Mouse (Mus musculus): ENCODE measurements around the gene Nrp2. TPM values are rescaled to one million over a fixed set of nuclear protein-coding genes. Genes with fewer than 3 reads are reported as not detected.

The Nrp2 gene
- polyA plus RNA-seq, 1 experiment from 2014 or later = 25.5 TPM

DNA sequence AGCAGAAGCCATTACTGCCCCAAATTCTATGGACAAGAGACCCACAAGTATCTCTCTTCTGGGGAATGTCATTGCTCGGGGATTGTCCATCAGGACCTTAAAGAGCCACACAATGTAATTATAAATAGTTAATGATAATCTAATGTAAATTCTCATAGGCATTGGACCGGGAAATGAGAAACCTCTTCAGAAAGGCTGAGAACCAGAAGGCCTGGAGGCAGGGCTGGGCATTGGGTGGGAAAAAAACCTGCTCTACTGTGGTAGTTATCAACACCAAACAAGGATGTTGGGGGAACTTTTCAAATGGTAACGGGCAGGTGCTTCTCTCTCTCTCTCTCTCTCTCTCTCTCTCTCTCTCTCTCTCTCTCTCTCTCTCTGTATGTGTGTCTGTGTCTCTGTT, 98.8 kb downstream of the Nrp2 start:
- Histone ChIP-seq H3K4me1 (no peaks in the 10 kb centered on the region), H3K9ac (no peak overlapping the region), H3K27me3 (replicated peaks) (no peaks in the 10 kb centered on the region), H3K27ac (no peak overlapping the region), H3K9me3 (no peaks in the 10 kb centered on the region), H3K36me3 (replicated peaks) (no peaks in the 10 kb centered on the region), H3K4me2 (no peak overlapping the region), H3K4me3 (no peak overlapping the region)
- 62% methylated on average over 3 of the region's 3 CpGs for WGBS
- no peak for ATAC-seq (replicated peaks)

DNA sequence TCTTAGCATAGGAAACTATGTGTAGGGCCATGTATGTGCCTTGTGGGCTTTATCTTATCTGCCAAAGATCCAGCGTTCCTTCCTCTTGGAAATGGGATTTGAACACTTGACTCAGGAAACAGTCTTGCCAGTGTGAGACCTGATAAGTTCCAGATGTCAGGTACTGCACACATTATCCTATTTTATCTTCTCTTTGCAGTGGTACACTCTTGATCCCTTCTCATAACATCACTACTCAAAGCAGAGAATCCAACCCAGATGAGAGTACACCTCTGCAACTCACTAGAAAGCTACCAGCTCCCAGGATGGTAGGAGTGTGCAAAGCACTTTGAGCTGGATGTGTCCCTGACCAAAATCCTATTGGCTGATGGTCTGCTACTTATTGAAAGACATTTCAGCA, 100.5 kb downstream of the Nrp2 start:
- no peak overlapping the region for H3K4me3 ChIP-seq
- no peak overlapping the region for H3K4me2 ChIP-seq
- no peaks in the 10 kb centered on the region for H3K36me3 ChIP-seq (replicated peaks)
- no peak for ATAC-seq (replicated peaks)
- H3K4me1 ChIP-seq = no peaks in the 10 kb centered on the region
- H3K9me3 ChIP-seq = no peaks in the 10 kb centered on the region
- 88% methylated on average over 1 of the region's 1 CpGs for WGBS
- no peak overlapping the region for H3K27ac ChIP-seq
- H3K9ac ChIP-seq = no peak overlapping the region
- H3K27me3 ChIP-seq (replicated peaks) = no peaks in the 10 kb centered on the region

GRCm38 (mm10) chr1:62806014-62806413, 102.9 kb downstream of the Nrp2 start:
- WGBS = 21% methylated on average over 1 of the region's 1 CpGs
- no peak overlapping the region for H3K4me3 ChIP-seq
- H3K9ac ChIP-seq = no peak overlapping the region
- no peaks in the 10 kb centered on the region for H3K4me1 ChIP-seq
- ATAC-seq (replicated peaks) = no peak
- H3K36me3 ChIP-seq (replicated peaks) = no peaks in the 10 kb centered on the region
- H3K9me3 ChIP-seq = no peaks in the 10 kb centered on the region
- no peak overlapping the region for H3K27ac ChIP-seq
- no peaks in the 10 kb centered on the region for H3K27me3 ChIP-seq (replicated peaks)
- no peak overlapping the region for H3K4me2 ChIP-seq

DNA sequence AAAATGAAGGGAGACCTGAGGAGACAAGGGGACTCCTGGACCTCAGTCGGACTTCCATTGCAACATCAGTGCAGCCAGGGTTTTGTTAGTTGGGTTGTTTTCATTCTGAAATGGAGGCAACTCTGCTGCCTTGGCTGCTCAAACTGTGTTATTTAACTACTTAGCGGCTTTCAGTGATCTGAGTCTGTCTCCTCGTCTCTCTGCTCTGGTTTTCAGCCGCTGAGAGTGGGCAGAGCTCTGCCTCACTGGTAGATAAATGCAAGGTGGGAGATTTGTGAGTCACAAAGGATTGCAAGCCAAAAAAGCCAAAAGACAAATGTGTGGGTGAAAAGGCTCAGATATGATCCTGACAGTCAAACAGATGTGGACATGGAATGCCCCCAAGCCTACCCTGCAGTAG, 105.3 kb downstream of the Nrp2 start:
- H3K27me3 ChIP-seq (replicated peaks) = no peaks in the 10 kb centered on the region
- no peak overlapping the region for H3K4me2 ChIP-seq
- no peak overlapping the region for H3K9ac ChIP-seq
- no peak overlapping the region for H3K27ac ChIP-seq
- H3K4me3 ChIP-seq = no peak overlapping the region
- WGBS = 88% methylated on average over 4 of the region's 4 CpGs
- no peaks in the 10 kb centered on the region for H3K9me3 ChIP-seq
- no peak for ATAC-seq (replicated peaks)
- no peaks in the 10 kb centered on the region for H3K4me1 ChIP-seq
- H3K36me3 ChIP-seq (replicated peaks) = no peaks in the 10 kb centered on the region

- WGBS = 87% methylated on average over 8 of the region's 8 CpGs
- no peaks in the 10 kb centered on the region for H3K36me3 ChIP-seq (replicated peaks)
These were observed 106.6 kb downstream of the Nrp2 start for GRCm38 (mm10) chr1:62809601-62810228.

DNA sequence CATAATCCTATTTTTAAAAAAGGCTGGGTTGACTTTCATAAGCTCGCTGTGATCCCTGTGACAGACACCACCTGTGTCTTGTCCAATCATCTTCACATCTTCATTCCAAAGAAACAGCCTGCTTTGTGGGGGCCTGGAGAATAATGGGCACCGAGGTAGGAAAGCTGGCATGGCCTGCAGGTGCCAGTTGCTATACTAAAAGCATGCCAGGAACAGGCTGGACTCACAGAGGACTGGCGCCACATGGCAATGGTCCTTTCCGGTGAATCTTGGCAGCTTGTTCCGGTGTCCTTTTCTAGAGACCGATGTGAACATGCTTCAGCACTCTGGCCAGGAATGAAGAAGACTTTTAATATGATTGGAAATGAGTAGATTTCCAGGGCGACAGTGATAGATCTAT, 108.1 kb downstream of the Nrp2 start:
- no peak for ATAC-seq (replicated peaks)
- Histone ChIP-seq H3K9ac (no peak overlapping the region), H3K9me3 (no peaks in the 10 kb centered on the region), H3K27ac (no peak overlapping the region), H3K4me2 (no peak overlapping the region), H3K36me3 (replicated peaks) (no peaks in the 10 kb centered on the region), H3K27me3 (replicated peaks) (no peaks in the 10 kb centered on the region), H3K4me1 (no peaks in the 10 kb centered on the region), H3K4me3 (no peak overlapping the region)
- WGBS = 93% methylated on average over 7 of the region's 7 CpGs

More at GRCm38 (mm10) chr1:62809601-62810228, 106.6 kb downstream of the Nrp2 start:
- Histone ChIP-seq H3K9ac (no peak overlapping the region), H3K4me3 (no peak overlapping the region), H3K4me2 (no peak overlapping the region), H3K4me1 (no peaks in the 10 kb centered on the region), H3K27me3 (replicated peaks) (no peaks in the 10 kb centered on the region), H3K9me3 (no peaks in the 10 kb centered on the region), H3K27ac (no peak overlapping the region)
- ATAC-seq (replicated peaks) = no peak

DNA sequence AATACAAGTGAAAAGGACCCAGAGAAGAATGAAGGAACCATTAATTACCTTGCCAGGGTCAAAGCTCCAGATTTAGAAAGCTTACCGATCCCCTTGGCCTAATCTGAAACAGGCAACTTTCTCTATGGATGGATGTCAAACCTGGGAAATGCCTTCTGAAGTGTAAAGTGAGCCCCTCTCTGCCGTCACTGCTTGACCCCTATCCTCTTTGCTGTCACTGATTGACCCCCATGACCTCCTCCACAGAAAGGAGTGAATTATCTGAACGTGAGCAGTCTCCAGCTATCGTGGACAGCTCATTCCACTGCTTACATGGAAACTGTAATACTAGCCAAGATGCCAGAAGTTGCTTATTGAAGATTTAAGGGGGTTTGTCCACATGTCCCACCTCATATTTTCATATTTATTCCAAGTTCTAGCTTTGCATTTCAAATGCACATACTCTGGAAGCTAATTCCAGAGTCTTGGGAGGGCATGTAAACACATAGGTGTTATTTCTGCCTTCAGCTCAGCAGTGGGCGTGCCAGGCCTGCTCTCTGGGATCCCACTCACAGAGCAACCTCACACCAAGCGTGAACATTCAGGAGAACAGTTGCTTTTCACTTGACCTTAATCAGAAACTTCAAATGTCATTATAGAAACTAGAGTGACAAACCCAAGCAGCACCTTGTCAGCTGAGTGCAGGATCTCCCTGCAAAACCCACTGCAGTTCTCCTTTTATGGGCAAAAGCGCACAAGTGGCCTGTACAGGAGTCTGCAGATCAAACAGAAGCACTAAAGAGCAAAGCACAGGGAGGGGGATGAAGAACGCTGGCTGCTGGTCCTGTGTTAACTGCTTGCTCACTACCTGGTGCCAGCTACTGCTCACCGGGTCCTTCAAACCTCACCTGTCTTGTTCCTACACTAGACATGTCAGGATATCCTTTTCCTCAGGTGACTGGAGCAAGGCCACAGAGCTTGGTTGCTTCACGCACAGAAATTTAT, 109.9 kb downstream of the Nrp2 start:
- Histone ChIP-seq H3K4me2 (no peak overlapping the region), H3K27me3 (replicated peaks) (no peaks in the 10 kb centered on the region), H3K36me3 (replicated peaks) (no peaks in the 10 kb centered on the region), H3K27ac (no peak overlapping the region), H3K4me3 (no peak overlapping the region), H3K4me1 (no peaks in the 10 kb centered on the region), H3K9me3 (no peaks in the 10 kb centered on the region), H3K9ac (no peak overlapping the region)
- ATAC-seq (replicated peaks) = no peak
- WGBS = 65% methylated on average over 10 of the region's 10 CpGs

DNA sequence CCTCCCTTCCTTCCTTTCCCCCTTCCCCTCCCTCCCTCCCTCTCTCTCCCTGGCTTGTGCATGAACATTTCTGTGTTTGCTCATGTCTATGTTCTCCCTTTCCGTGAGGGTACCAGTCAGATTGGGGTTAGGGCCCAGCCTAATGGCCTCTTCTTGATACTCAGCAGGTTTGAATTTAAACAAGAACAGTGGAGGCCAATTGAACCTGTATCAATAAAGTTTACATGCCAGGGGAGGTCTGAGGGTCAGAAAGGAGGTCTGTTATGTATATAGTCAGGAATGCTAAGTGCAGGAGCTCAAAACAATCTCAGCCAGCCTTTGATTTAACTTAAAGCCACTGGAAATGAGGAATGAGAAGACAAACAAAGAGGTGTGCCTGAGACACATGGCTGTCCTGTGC, 110.9 kb downstream of the Nrp2 start:
- Histone ChIP-seq H3K9ac (no peak overlapping the region), H3K27me3 (replicated peaks) (no peaks in the 10 kb centered on the region), H3K9me3 (no peaks in the 10 kb centered on the region), H3K4me2 (no peak overlapping the region), H3K27ac (no peak overlapping the region), H3K4me1 (no peaks in the 10 kb centered on the region), H3K4me3 (no peak overlapping the region), H3K36me3 (replicated peaks) (no peaks in the 10 kb centered on the region)
- ATAC-seq (replicated peaks) = no peak
- 61% methylated on average over 1 of the region's 1 CpGs for WGBS

DNA sequence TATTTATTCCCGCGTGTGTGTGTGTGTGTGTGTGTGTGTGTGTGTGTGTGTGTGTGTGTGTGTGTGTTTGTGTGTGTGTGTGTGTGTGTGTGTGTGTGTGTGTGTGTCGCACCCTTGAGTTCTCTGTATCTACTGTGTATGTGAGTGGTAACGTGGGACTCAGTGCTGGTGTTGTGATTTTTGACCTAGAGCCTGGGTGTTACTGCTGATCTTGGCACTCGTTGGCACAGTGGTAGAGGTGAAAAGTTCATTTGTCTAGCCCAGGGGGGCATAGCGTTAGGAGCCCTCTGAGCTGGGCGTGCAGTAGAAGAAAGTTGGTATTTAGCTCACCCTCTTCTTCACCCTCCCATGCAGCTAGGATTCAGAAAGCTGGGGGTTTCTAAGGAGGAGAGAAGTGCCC, 114.5 kb downstream of the Nrp2 start:
- Histone ChIP-seq H3K4me3 (no peak overlapping the region), H3K27ac (no peak overlapping the region), H3K27me3 (replicated peaks) (no peaks in the 10 kb centered on the region), H3K36me3 (replicated peaks) (no peaks in the 10 kb centered on the region), H3K9ac (no peak overlapping the region), H3K9me3 (no peaks in the 10 kb centered on the region), H3K4me1 (no peaks in the 10 kb centered on the region), H3K4me2 (no peak overlapping the region)
- 82% methylated on average over 6 of the region's 7 CpGs for WGBS
- no peak for ATAC-seq (replicated peaks)

- no peaks in the 10 kb centered on the region for H3K27me3 ChIP-seq (replicated peaks)
- H3K9ac ChIP-seq = no peak overlapping the region
- no peak overlapping the region for H3K4me2 ChIP-seq
- no peaks in the 10 kb centered on the region for H3K9me3 ChIP-seq
- H3K36me3 ChIP-seq (replicated peaks) = no peaks in the 10 kb centered on the region
- H3K27ac ChIP-seq = no peak overlapping the region
- ATAC-seq (replicated peaks) = no peak
- no peak overlapping the region for H3K4me3 ChIP-seq
- WGBS = 80% methylated on average over 3 of the region's 3 CpGs
- H3K4me1 ChIP-seq = no peaks in the 10 kb centered on the region
These were observed 117.1 kb downstream of the Nrp2 start for GRCm38 (mm10) chr1:62820170-62820569.

- Histone ChIP-seq H3K9ac (no peak overlapping the region), H3K4me1 (no peaks in the 10 kb centered on the region), H3K27ac (no peak overlapping the region), H3K27me3 (replicated peaks) (no peaks in the 10 kb centered on the region), H3K9me3 (no peaks in the 10 kb centered on the region), H3K4me3 (no peak overlapping the region), H3K4me2 (no peak overlapping the region), H3K36me3 (replicated peaks) (no peaks in the 10 kb centered on the region)
- WGBS = 51% methylated on average over 10 of the region's 10 CpGs
- no peak for ATAC-seq (replicated peaks)
These were observed 118.7 kb downstream of the Nrp2 start for GRCm38 (mm10) chr1:62821509-62822398.

GRCm38 (mm10) chr1:62823549-62824195, 120.6 kb downstream of the Nrp2 start:
- no peaks in the 10 kb centered on the region for H3K27me3 ChIP-seq (replicated peaks)
- WGBS = 77% methylated on average over 6 of the region's 6 CpGs
- H3K9ac ChIP-seq = no peak overlapping the region
- no peaks in the 10 kb centered on the region for H3K9me3 ChIP-seq
- no peak overlapping the region for H3K4me2 ChIP-seq
- no peaks in the 10 kb centered on the region for H3K4me1 ChIP-seq
- ATAC-seq (replicated peaks) = no peak
- no peak overlapping the region for H3K27ac ChIP-seq
- H3K4me3 ChIP-seq = no peak overlapping the region
- H3K36me3 ChIP-seq (replicated peaks) = no peaks in the 10 kb centered on the region
